Mouse (Mus musculus) c-Kit-positive CD71-positive TER-119-positive erythroid progenitor cells, embryonic 14.5 days (primary cell): ENCODE results near the gene Atp13a1.

Source experiments
- DNase-seq: peaks from one replicate; pipeline ENCODE4 v3.0.0-alpha.2; 2013; ENCODE audit warnings: low spot score

Gene Atp13a1

GRCm38 (mm10) chr8:69849899-69850298 lies 58.9 kb downstream of the Atp13a1 start:
- DNase-seq, result peak; percentile 23

- DNase-seq, result peak; percentile 51
Measured at GRCm38 (mm10) chr8:69850926-69851506, 60.1 kb downstream of the Atp13a1 start.

- DNase-seq, result no peak
Measured at GRCm38 (mm10) chr8:69853869-69854268, 62.9 kb downstream of the Atp13a1 start.
